Mouse (Mus musculus) heart, adult 2 months (tissue): Measurements from ENCODE around the gene Slc34a1.

Experiments
- CTCF ChIP-seq: fragments of 200-600 bp; IDR thresholded peaks from 2 replicates; pipeline ENCODE4 v1.8.1; 2022; ENCODE audit warnings: antibody characterized with exemption, mild to moderate bottlenecking, moderate library complexity
- EP300 ChIP-seq: fragments of 200-500 bp; IDR thresholded peaks from 2 replicates; pipeline ENCODE4 v1.6.1; 2011; ENCODE audit warnings: low read depth, low read length, control low read depth; ENCODE audit not compliant: insufficient read depth
- POLR2A ChIP-seq: fragments of 200-500 bp; IDR thresholded peaks from 2 replicates; pipeline ENCODE4 v1.6.1; 2011; ENCODE audit warnings: mild to moderate bottlenecking, low read depth, low read length, control low read depth; ENCODE audit not compliant: insufficient read depth

DNA sequence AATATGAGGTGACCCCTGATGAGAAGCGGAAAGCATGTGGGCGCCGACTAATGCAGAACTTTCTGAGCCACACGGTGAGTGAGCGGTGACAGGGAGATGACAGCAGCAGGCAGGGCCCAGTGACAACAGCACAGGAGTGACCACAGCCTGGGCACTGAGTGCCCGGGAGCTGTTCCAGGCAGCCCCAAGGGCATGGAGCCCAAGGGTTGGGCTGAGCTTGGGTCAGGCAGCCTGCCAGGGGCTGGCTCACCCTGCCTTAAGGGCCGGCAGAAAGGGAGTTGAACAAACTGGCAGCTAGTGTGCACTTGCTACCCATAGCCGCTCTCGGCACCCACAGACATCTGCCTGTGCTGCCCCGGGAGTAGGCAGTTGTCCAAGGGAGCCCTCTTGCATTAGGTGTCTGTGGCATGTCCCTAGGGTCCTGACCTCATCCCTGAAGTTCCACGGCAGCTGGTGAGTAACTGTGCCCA, 52.6 kb downstream of the Slc34a1 start:
- TF ChIP-seq CTCF, result no peak
- no peak for TF ChIP-seq POLR2A
- TF ChIP-seq EP300, result peak; percentile 92
